Mouse (Mus musculus) liver, adult 2 months (tissue): ENCODE results near the gene Gm17490. TPM values are rescaled to one million over a fixed set of nuclear protein-coding genes. Genes with fewer than 3 reads are reported as not detected.

Source experiments
- DNase-seq: peaks from one replicate; pipeline ENCODE4 v3.0.0-alpha.2; 2011; ENCODE audit warnings: low read depth, low spot score; ENCODE audit errors: extremely low read depth
- H3K27ac ChIP-seq: fragments of 200-500 bp; replicated peaks from 2 replicates; pipeline ENCODE4 v1.5.1; 2012; ENCODE audit warnings: low read depth, mild to moderate bottlenecking, control low read depth, inconsistent platforms, low read length; ENCODE audit not compliant: insufficient read depth
- H3K27me3 ChIP-seq: fragments of 200-500 bp; 2 replicates; pipeline ENCODE4 v1.6.1; 2012; ENCODE audit warnings: mild to moderate bottlenecking, moderate library complexity, low read length, inconsistent platforms; ENCODE audit not compliant: control insufficient read depth, insufficient read depth
- H3K36me3 ChIP-seq: fragments of 200-500 bp; 2 replicates; pipeline ENCODE4 v1.6.1; 2012; ENCODE audit warnings: low read length, inconsistent platforms; ENCODE audit not compliant: control insufficient read depth, insufficient read depth
- H3K4me1 ChIP-seq: fragments of 200-500 bp; 2 replicates; pipeline ENCODE4 v1.6.1; 2011; ENCODE audit warnings: low read length; ENCODE audit not compliant: control insufficient read depth, insufficient read depth
- H3K4me3 ChIP-seq: fragments of 200-500 bp; 2 replicates; pipeline ENCODE4 v1.5.1; 2011; ENCODE audit warnings: low read depth, mild to moderate bottlenecking, control low read depth, low read length, moderate library complexity; ENCODE audit not compliant: insufficient read depth
- H3K79me2 ChIP-seq: fragments of 200-500 bp; 2 replicates; pipeline ENCODE4 v1.6.1; 2012; ENCODE audit warnings: inconsistent platforms, mild to moderate bottlenecking, low read length, moderate library complexity; ENCODE audit not compliant: control insufficient read depth, insufficient read depth
- H3K9ac ChIP-seq: fragments of 200-500 bp; 2 replicates; pipeline ENCODE4 v1.6.1; 2012; ENCODE audit warnings: low read depth, mild to moderate bottlenecking, control low read depth, inconsistent platforms, low read length
- CTCF ChIP-seq: fragments of 200-500 bp; IDR thresholded peaks from 2 replicates; pipeline ENCODE4 v1.5.1; 2011; ENCODE audit warnings: low read depth, low read length, control low read depth
- POLR2A ChIP-seq: fragments of 200-500 bp; IDR thresholded peaks from 2 replicates; pipeline ENCODE4 v1.6.1; 2011; ENCODE audit warnings: low read length, control low read depth; ENCODE audit not compliant: insufficient read depth; ENCODE audit errors: extremely low read depth
- WGBS: fragments of 180-500 bp; shearing (Covaris S2); methylation state at CpG from one replicate; pipeline ENCODE4 v1.1.7; 2018; 5-methylcytosine and 5-hydroxymethylcytosine counted together
- polyA plus RNA-seq: library from polyadenylated mRNA; depleted of rRNA; stranded (reverse); fragments of >200 nt; gene quantifications from 2 replicates; pipeline ENCODE4 v1.2.3, GENCODE M21; 2012; rRNA removed
- total RNA-seq: library from RNA; depleted of rRNA; stranded (reverse); fragments of >200 nt; gene quantifications from 2 replicates; pipeline ENCODE4 v1.2.3, GENCODE M21; 2014; rRNA removed

The Gm17490 gene
- total RNA-seq (not detected in 2 replicates), polyA plus RNA-seq (not detected in 2 replicates)

- Histone ChIP-seq H3K36me3 (no peaks in the 10 kb centered on the region), H3K27ac (no peak within 1 kb of the TSS), H3K27me3 (no peaks in the 10 kb centered on the region; the same call in 1 of the 2 replicates), H3K4me1 (no peaks in the 10 kb centered on the region), H3K79me2 (no peaks in the 10 kb centered on the region), H3K9ac (no peak within 1 kb of the TSS), H3K4me3 (no peak within 1 kb of the TSS)
- no peak for DNase-seq
- TF ChIP-seq CTCF: no peak
- TF ChIP-seq POLR2A: no peak
- 93% methylated on average over 5 of the region's 5 CpGs for WGBS
Measured at GRCm38 (mm10) chr2:11625890-11626289, at the start of gene Gm17490. TSS of gene Gm17490 (minus strand) at chr2:11626264.

- DNase-seq: no peak
- Histone ChIP-seq H3K4me3 (no peak overlapping the region), H3K27ac (no peak overlapping the region), H3K4me1 (no peaks in the 10 kb centered on the region), H3K79me2 (no peaks in the 10 kb centered on the region), H3K9ac (no peak overlapping the region), H3K36me3 (no peaks in the 10 kb centered on the region), H3K27me3 (no peaks in the 10 kb centered on the region)
- TF ChIP-seq POLR2A: no peak
- peak; percentile 45 for TF ChIP-seq CTCF
- WGBS: 30% methylated on average over 3 of the region's 3 CpGs
Measured at GRCm38 (mm10) chr2:11672144-11672543, 46.1 kb upstream of the Gm17490 start.

- H3K79me2 ChIP-seq: no peaks in the 10 kb centered on the region
- H3K27ac ChIP-seq: no peak overlapping the region
- no peaks in the 10 kb centered on the region for H3K36me3 ChIP-seq
- peak; percentile 55 for DNase-seq
- H3K9ac ChIP-seq: no peak overlapping the region
- WGBS: 57% methylated on average over 3 of the region's 3 CpGs
- no peaks in the 10 kb centered on the region for H3K27me3 ChIP-seq
- H3K4me1 ChIP-seq: no peaks in the 10 kb centered on the region
- TF ChIP-seq CTCF (no peak), POLR2A (no peak)
- H3K4me3 ChIP-seq: no peak overlapping the region
Measured at GRCm38 (mm10) chr2:11665326-11665725, 39.3 kb upstream of the Gm17490 start.

GRCm38 (mm10) chr2:11664806-11665205, 38.7 kb upstream of the Gm17490 start:
- no peak for TF ChIP-seq CTCF
- TF ChIP-seq POLR2A: no peak
- Histone ChIP-seq H3K4me3 (no peak overlapping the region), H3K4me1 (no peaks in the 10 kb centered on the region), H3K9ac (no peak overlapping the region), H3K79me2 (no peaks in the 10 kb centered on the region), H3K36me3 (no peaks in the 10 kb centered on the region), H3K27me3 (no peaks in the 10 kb centered on the region), H3K27ac (no peak overlapping the region)
- DNase-seq: peak; percentile 48
- 75% methylated on average over 4 of the region's 4 CpGs for WGBS

- WGBS: 41% methylated on average over 6 of the region's 6 CpGs
Measured at GRCm38 (mm10) chr2:11664367-11664766, 38.3 kb upstream of the Gm17490 start.

GRCm38 (mm10) chr2:11663961-11664360, 37.9 kb upstream of the Gm17490 start:
- Histone ChIP-seq H3K9ac (no peak overlapping the region), H3K36me3 (no peaks in the 10 kb centered on the region), H3K79me2 (no peaks in the 10 kb centered on the region), H3K27me3 (no peaks in the 10 kb centered on the region), H3K4me3 (no peak overlapping the region), H3K27ac (no peak overlapping the region), H3K4me1 (no peaks in the 10 kb centered on the region)
- 4% methylated on average over 10 of the region's 10 CpGs for WGBS
- TF ChIP-seq CTCF (peak; percentile 94), POLR2A (no peak)
- DNase-seq: peak; percentile 78

More at GRCm38 (mm10) chr2:11664367-11664766, 38.3 kb upstream of the Gm17490 start:
- no peaks in the 10 kb centered on the region for H3K4me1 ChIP-seq
- no peak overlapping the region for H3K27ac ChIP-seq
- no peaks in the 10 kb centered on the region for H3K27me3 ChIP-seq
- TF ChIP-seq POLR2A: no peak
- TF ChIP-seq CTCF: peak; percentile 29; the same call in 1 of the 2 replicates
- no peak overlapping the region for H3K4me3 ChIP-seq
- no peak overlapping the region for H3K9ac ChIP-seq
- peak; percentile 30 for DNase-seq
- no peaks in the 10 kb centered on the region for H3K36me3 ChIP-seq
- no peaks in the 10 kb centered on the region for H3K79me2 ChIP-seq
